Mouse (Mus musculus) heart, postnatal 0 days (tissue): Measurements from ENCODE around the gene Rasip1. TPM values are rescaled to one million over a fixed set of nuclear protein-coding genes. Genes with fewer than 3 reads are reported as not detected.

ENCODE experiments used
- ATAC-seq: fragments of 200-750 bp; cut with Nextera tagmentation; 2 replicates; pipeline ENCODE4 v1.8.0; 2017; ENCODE audit warnings: low read depth, moderate number of reproducible peaks, moderate library complexity; ENCODE audit not compliant: insufficient read depth
- DNase-seq: peaks from one replicate; pipeline ENCODE4 v3.0.0-alpha.2; 2016; ENCODE audit warnings: low spot score
- H3K27ac ChIP-seq: fragments of 300-500 bp; sonication (generic); 2 replicates; pipeline ENCODE4 v1.5.1; 2014; ENCODE audit warnings: low read depth, mild to moderate bottlenecking
- H3K27me3 ChIP-seq: fragments of 300-500 bp; sonication (generic); 2 replicates; pipeline ENCODE4 v1.6.1; 2014; ENCODE audit warnings: low read length, mixed read lengths; ENCODE audit not compliant: control insufficient read depth, insufficient read depth
- H3K36me3 ChIP-seq: fragments of 300-500 bp; sonication (generic); replicated peaks from 2 replicates; pipeline ENCODE4 v1.6.1; 2014; ENCODE audit warnings: low read length, mixed read lengths; ENCODE audit not compliant: control insufficient read depth, insufficient read depth
- H3K4me1 ChIP-seq: fragments of 300-500 bp; sonication (generic); 2 replicates; pipeline ENCODE4 v1.6.1; 2014; ENCODE audit warnings: antibody characterized with exemption; ENCODE audit not compliant: control insufficient read depth, insufficient read depth
- H3K4me2 ChIP-seq: fragments of 300-500 bp; sonication (generic); 2 replicates; pipeline ENCODE4 v1.6.1; 2014; ENCODE audit warnings: low read depth, mild to moderate bottlenecking, low read length, moderate library complexity
- H3K4me3 ChIP-seq: fragments of 300-500 bp; sonication (generic); 2 replicates; pipeline ENCODE4 v1.5.1; 2014; ENCODE audit warnings: low read depth, low read length
- H3K9ac ChIP-seq: fragments of 300-500 bp; sonication (generic); replicated peaks from 2 replicates; pipeline ENCODE4 v1.6.1; 2014; ENCODE audit warnings: low read depth, low read length, mixed read lengths
- H3K9me3 ChIP-seq: fragments of 300-500 bp; sonication (generic); replicated peaks from 2 replicates; pipeline ENCODE4 v1.6.1; 2016; ENCODE audit warnings: low read length; ENCODE audit not compliant: control insufficient read depth
- CTCF ChIP-seq: IDR thresholded peaks from 2 replicates; pipeline ENCODE4 v1.5.1; 2016; ENCODE audit warnings: antibody characterized with exemption, control low read depth, low read depth
- EP300 ChIP-seq: IDR thresholded peaks from 2 replicates; pipeline ENCODE4 v1.6.1; 2016; ENCODE audit warnings: antibody characterized with exemption, low read depth
- WGBS: fragments of 180-500 bp; shearing (Covaris S2); extraction: QIAGEN DNeasy Blood & Tissue Kit; methylation state at CpG from one replicate; pipeline ENCODE4 v1.1.7; 2014; 5-methylcytosine and 5-hydroxymethylcytosine counted together
- polyA plus RNA-seq: library from polyadenylated mRNA; unstranded; fragments of >200 nt; fragmentation: Nextera tagmentation; extraction: Ambion mirVana; gene quantifications from 2 replicates; pipeline ENCODE4 v1.2.1, GENCODE M21; 2015
- total RNA-seq: library from RNA; depleted of rRNA; stranded (reverse); fragments of >200 nt; gene quantifications from 2 replicates; pipeline ENCODE4 v1.2.3, GENCODE M21; 2014; ENCODE audit warnings: low replicate concordance

Rasip1 gene
- total and polyA plus RNA-seq, 2 experiments from 2014 or later = 13.7 to 77.6 TPM

GRCm38 (mm10) chr7:45617042-45617695, 10.1 kb upstream of the Rasip1 start, which contains the start of gene Fut1:
TSS of gene Fut1 (plus strand) at chr7:45617289.
- WGBS = 12% methylated on average over 29 of the region's 31 CpGs
- Histone ChIP-seq H3K9ac (no peak within 1 kb of the TSS), H3K27me3 (peaks cover 43% of the 10 kb centered on the region)

DNA sequence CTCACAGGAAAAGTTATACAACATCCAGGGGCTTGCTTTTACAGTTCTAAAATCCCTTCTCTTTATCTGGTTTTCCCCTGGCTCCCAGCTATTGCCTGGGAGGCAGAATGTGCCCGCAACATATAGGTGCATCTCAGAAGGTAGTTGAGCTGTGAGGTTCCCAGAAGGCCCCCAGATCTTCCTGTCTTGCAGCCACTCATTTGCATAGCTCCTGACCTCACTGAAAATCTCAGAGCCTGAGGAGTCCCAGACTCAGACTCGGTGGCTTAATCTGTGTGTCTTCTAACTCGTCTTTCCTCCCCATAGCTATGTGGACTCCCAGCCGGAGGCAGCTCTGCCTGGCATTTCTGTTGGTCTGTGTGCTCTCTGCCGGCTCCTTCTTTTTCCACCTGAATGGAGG, 9.0 kb upstream of the Rasip1 start:
- no peak for ATAC-seq
- Histone ChIP-seq H3K9me3 (no peaks in the 10 kb centered on the region), H3K36me3 (no peaks in the 10 kb centered on the region), H3K4me1 (no peaks in the 10 kb centered on the region), H3K4me2 (no peak overlapping the region), H3K9ac (no peak overlapping the region), H3K27ac (no peak overlapping the region), H3K4me3 (no peak overlapping the region), H3K27me3 (peaks cover 43% of the 10 kb centered on the region)
- TF ChIP-seq EP300 (no peak), CTCF (no peak)
- no peak for DNase-seq
- 76% methylated on average over 5 of the region's 5 CpGs for WGBS

More at GRCm38 (mm10) chr7:45617042-45617695, 10.1 kb upstream of the Rasip1 start, which contains the start of gene Fut1:
- no peak within 1 kb of the TSS for H3K4me2 ChIP-seq
- no peak for DNase-seq
- no peaks in the 10 kb centered on the region for H3K36me3 ChIP-seq
- no peak within 1 kb of the TSS for H3K27ac ChIP-seq
- H3K4me1 ChIP-seq = no peaks in the 10 kb centered on the region
- no peak for ATAC-seq
- no peak for TF ChIP-seq CTCF
- H3K4me3 ChIP-seq = no peak within 1 kb of the TSS
- H3K9me3 ChIP-seq = no peaks in the 10 kb centered on the region

GRCm38 (mm10) chr7:45619592-45619991, 7.7 kb upstream of the Rasip1 start:
- Histone ChIP-seq H3K27me3 (peaks cover 43% of the 10 kb centered on the region), H3K27ac (no peak overlapping the region), H3K9me3 (no peaks in the 10 kb centered on the region), H3K4me3 (no peak overlapping the region), H3K4me2 (no peak overlapping the region), H3K4me1 (no peaks in the 10 kb centered on the region), H3K9ac (no peak overlapping the region), H3K36me3 (no peaks in the 10 kb centered on the region)
- DNase-seq (no peak), ATAC-seq (no peak)
- no peak for TF ChIP-seq CTCF
- TF ChIP-seq EP300 = no peak
- 70% methylated on average over 5 of the region's 5 CpGs for WGBS

DNA sequence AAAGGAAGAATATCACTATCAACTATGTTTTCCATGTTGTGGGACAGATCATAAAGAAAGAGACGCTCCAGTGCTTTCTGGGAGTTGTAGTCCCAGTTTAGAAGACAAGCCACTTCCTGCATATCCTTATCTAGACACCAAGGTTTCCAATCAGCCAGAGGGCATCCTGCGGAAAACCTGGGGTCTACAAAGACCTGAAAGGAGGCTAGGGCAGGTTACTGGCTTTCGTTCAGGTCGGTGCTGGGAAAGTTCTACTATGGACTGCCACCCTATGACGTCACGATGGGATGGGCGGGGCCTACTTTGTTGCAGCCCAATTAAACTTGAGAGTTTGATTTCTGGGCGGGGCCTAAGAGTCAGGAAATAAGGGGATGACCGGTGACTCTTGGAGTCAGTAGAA, 5.8 kb upstream of the Rasip1 start, which contains the start of gene Izumo1:
Gene Izumo1, plus strand, starts transcription at position 369 of the 400 bp plus-strand sequence.
- Histone ChIP-seq H3K9ac (no peak within 1 kb of the TSS), H3K27ac (no peak within 1 kb of the TSS), H3K27me3 (peaks cover 30% of the 10 kb centered on the region), H3K4me2 (no peak within 1 kb of the TSS), H3K4me3 (no peak within 1 kb of the TSS), H3K4me1 (no peaks in the 10 kb centered on the region), H3K36me3 (no peaks in the 10 kb centered on the region), H3K9me3 (no peaks in the 10 kb centered on the region)
- TF ChIP-seq EP300 (no peak), CTCF (no peak)
- DNase-seq (no peak), ATAC-seq (0 out of 2 replicates have a peak, but pooled peaks have one; percentile 34)
- 23% methylated on average over 9 of the region's 9 CpGs for WGBS

DNA sequence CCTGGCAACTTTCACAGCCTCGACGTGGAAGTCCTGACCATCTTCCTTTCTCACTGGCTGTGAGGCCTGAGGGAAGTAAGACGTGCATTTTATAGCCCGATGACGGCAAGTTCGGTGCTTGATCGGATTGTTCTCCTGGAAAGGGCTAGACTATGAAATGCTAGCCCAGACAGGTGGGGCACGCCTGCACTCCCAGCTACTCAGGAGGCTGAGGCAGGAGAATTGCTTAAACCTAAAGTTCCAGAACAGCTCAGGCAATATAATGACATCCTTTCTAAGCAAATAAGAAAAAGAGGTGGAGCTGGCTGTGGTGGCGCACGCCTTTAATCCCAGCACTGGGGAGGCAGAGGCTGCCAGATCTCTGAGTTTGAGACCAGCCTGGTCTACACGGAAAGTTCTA, 3.8 kb upstream of the Rasip1 start:
- H3K27ac ChIP-seq = no peak overlapping the region
- no peak overlapping the region for H3K4me2 ChIP-seq
- DNase-seq (no peak), ATAC-seq (no peak)
- 90% methylated on average over 11 of the region's 11 CpGs for WGBS
- no peak overlapping the region for H3K9ac ChIP-seq
- no peaks in the 10 kb centered on the region for H3K36me3 ChIP-seq
- H3K4me1 ChIP-seq = no peaks in the 10 kb centered on the region
- H3K9me3 ChIP-seq = no peaks in the 10 kb centered on the region
- no peak overlapping the region for H3K4me3 ChIP-seq
- TF ChIP-seq CTCF (no peak), EP300 (no peak)
- H3K27me3 ChIP-seq = peaks cover 20% of the 10 kb centered on the region

- Histone ChIP-seq H3K4me3 (no peak overlapping the region), H3K4me1 (no peaks in the 10 kb centered on the region), H3K36me3 (no peaks in the 10 kb centered on the region), H3K9ac (no peak overlapping the region), H3K27me3 (peaks cover 11% of the 10 kb centered on the region), H3K4me2 (no peak overlapping the region), H3K9me3 (no peaks in the 10 kb centered on the region), H3K27ac (no peak overlapping the region)
- WGBS = 74% methylated on average over 3 of the region's 3 CpGs
- TF ChIP-seq EP300 (no peak), CTCF (no peak)
- no peak for DNase-seq
- no peak for ATAC-seq
These were observed 2.6 kb upstream of the Rasip1 start for GRCm38 (mm10) chr7:45624718-45625117.
